Mouse (Mus musculus) limb, embryonic 10.5 days (tissue): ENCODE data around the gene Olfm4. TPM values are rescaled to one million over a fixed set of nuclear protein-coding genes. Genes with fewer than 3 reads are reported as not detected.

Source experiments
- DNase-seq: peaks from one replicate; pipeline ENCODE4 v3.0.0-alpha.2; 2017; ENCODE audit warnings: low spot score
- H3K27ac ChIP-seq: fragments of 300-500 bp; sonication (generic); 2 replicates; pipeline ENCODE4 v1.5.1; 2016; ENCODE audit warnings: mild to moderate bottlenecking
- H3K27me3 ChIP-seq: fragments of 300-500 bp; sonication (generic); 2 replicates; pipeline ENCODE4 v1.6.1; 2016; ENCODE audit warnings: low read depth, mild to moderate bottlenecking; ENCODE audit not compliant: poor library complexity, severe bottlenecking
- H3K36me3 ChIP-seq: fragments of 300-500 bp; sonication (generic); 2 replicates; pipeline ENCODE4 v1.6.1; 2016; ENCODE audit warnings: mild to moderate bottlenecking, moderate library complexity
- H3K4me1 ChIP-seq: fragments of 300-500 bp; sonication (generic); 2 replicates; pipeline ENCODE4 v1.6.1; 2016
- H3K4me3 ChIP-seq: fragments of 300-500 bp; sonication (generic); 2 replicates; pipeline ENCODE4 v1.5.1; 2016; ENCODE audit warnings: mild to moderate bottlenecking, moderate library complexity
- H3K9me3 ChIP-seq: fragments of 300-500 bp; sonication (generic); replicated peaks from 2 replicates; pipeline ENCODE4 v1.6.1; 2016; ENCODE audit warnings: mild to moderate bottlenecking
- WGBS: fragments of 180-500 bp; shearing (Covaris S2); methylation state at CpG from one replicate; pipeline ENCODE4 v1.1.7; 2016; 5-methylcytosine and 5-hydroxymethylcytosine counted together
- polyA plus RNA-seq: library from polyadenylated mRNA; unstranded; fragments of >200 nt; fragmentation: Nextera tagmentation; extraction: Ambion mirVana; gene quantifications from 2 replicates; pipeline ENCODE4 v1.2.1, GENCODE M21; 2016

Gene Olfm4
- polyA plus RNA-seq, 1 experiment from 2014 or later = 0.16 TPM

DNA sequence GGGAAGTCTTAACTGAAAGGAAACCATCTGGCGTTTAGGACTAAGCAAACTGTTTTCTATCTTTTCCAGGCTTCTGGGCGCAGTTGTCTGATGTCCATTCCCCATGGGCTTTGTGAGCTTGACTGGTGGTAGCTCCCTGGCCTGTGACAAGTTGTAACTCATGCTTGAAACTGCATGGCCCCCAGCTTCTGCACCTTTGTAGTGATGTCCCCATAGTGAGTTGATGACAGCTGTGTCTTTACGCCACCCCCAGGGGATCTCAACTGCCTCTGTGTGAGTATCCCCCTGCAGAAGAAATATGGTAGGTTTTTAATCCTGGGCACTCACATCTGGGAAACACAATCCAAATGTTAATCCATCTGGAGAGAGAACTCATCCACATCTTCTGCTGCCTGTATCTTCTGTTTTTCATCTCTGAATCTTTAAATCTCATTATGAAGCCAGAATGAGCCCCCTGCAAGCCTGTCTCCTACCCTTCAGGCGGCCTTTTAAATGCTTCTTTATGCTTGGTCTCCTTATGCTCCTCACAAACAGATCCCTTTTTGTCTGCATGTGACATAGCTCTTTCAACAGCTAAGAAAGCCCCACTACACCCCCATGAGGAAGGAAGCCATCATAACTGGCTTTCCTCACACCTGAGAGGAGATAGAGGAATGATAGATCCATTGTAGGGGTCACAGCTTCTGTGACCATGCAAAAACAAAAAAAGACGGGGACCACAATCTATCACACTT is 63.7 kb downstream of the Olfm4 start:
- 55% methylated on average over 5 of the region's 5 CpGs for WGBS
- no peak for DNase-seq
- Histone ChIP-seq H3K4me1 (peaks cover 8% of the 10 kb centered on the region), H3K27me3 (no peaks in the 10 kb centered on the region), H3K9me3 (no peaks in the 10 kb centered on the region), H3K4me3 (no peak overlapping the region), H3K27ac (no peak overlapping the region), H3K36me3 (no peaks in the 10 kb centered on the region)

DNA sequence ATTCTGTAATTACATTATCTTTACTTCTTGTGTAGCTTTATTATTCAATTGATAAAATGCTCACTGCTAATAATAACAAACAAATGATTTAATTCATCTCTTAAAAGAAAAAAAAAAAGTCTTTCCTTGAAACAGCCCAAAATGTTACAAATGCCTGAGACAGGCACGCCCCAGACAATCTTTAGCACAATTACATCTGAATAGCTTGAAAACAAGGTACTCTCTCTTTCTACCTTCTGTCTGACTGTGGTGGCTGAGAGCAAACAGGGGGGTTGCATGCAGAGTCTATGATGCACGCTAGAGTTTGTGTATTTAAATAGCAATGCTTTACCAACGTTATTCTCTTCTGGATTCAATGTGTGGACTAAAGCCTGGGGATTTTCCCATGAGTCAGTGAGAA is 71.8 kb downstream of the Olfm4 start:
- Histone ChIP-seq H3K4me3 (no peak overlapping the region), H3K36me3 (no peaks in the 10 kb centered on the region), H3K27me3 (no peaks in the 10 kb centered on the region), H3K4me1 (no peaks in the 10 kb centered on the region; the same call in 1 of the 2 replicates), H3K9me3 (no peaks in the 10 kb centered on the region), H3K27ac (no peak overlapping the region)
- no peak for DNase-seq
- 78% methylated on average over 3 of the region's 3 CpGs for WGBS

DNA sequence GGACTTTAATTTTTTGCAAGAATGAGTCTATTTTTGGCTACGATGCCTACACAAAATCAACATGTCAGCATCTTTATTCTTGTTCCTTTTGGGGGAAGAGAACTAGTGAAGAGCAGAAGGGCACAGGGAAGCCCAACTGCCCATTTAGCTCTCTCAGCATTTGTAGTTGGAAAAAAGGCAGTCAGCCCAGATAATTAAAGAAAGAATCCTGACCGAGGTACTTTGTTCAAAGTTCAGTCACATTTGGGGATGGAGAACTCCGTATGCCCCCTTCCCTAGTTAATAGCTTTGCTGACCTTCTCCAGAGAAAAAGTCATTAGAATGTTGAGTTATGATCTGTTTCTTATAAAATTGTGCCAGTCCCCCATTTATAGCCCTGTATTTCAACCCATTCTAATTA is 77.8 kb downstream of the Olfm4 start:
- WGBS = 51% methylated on average over 3 of the region's 3 CpGs
- Histone ChIP-seq H3K36me3 (no peaks in the 10 kb centered on the region), H3K4me3 (no peak overlapping the region), H3K9me3 (no peaks in the 10 kb centered on the region), H3K4me1 (peaks cover 10% of the 10 kb centered on the region), H3K27ac (no peak overlapping the region), H3K27me3 (no peaks in the 10 kb centered on the region)
- DNase-seq = no peak

DNA sequence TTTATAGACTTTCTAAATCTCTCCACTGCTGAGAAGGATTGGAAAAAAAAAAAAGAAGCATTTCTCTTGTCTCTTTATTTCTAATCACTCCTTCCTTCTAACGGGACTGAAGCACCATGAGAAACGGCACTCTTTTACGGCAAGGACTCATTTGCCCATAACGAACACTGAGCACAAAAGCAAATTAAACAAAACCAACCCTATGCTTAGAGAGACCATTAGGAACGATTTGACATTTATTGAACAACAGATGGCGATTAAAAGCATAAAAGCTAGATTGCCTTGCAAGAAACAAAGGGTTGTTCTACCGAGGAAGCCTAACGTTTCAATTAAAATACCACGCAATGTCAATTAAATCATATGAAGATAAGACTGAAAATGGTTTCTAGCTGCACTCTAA is 79.0 kb downstream of the Olfm4 start:
- Histone ChIP-seq H3K4me1 (peaks cover 10% of the 10 kb centered on the region), H3K27ac (no peak overlapping the region), H3K36me3 (no peaks in the 10 kb centered on the region), H3K4me3 (no peak overlapping the region), H3K27me3 (no peaks in the 10 kb centered on the region), H3K9me3 (no peaks in the 10 kb centered on the region)
- 55% methylated on average over 9 of the region's 9 CpGs for WGBS
- no peak for DNase-seq

DNA sequence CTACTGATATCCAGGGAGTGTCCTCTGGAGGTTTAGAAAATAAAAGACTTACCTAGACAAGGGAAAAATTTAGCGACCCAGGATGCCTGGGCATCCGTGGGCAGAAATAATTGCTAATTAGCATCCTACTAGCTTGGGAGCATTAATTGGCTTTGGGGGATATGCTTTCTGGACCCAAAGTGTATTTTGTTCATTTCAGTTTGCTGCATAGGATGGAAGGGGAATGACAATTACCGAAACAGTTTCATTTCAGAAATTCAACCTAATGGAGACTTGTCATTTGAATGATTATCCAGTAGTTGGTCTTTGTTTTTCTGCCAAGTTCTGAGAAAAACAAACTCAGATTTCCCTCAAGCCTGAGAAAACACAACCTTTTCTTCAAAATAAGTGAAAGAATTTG is 86.7 kb downstream of the Olfm4 start:
- Histone ChIP-seq H3K27ac (no peak overlapping the region), H3K4me3 (no peak overlapping the region), H3K36me3 (no peaks in the 10 kb centered on the region), H3K4me1 (no peaks in the 10 kb centered on the region), H3K27me3 (no peaks in the 10 kb centered on the region), H3K9me3 (no peaks in the 10 kb centered on the region)
- WGBS = 89% methylated on average over 3 of the region's 3 CpGs
- no peak for DNase-seq

Other genes starting within 250 kb of the Olfm4 start
- gene Pcdh8, start 212.8 kb upstream of the Olfm4 start, polyA plus RNA-seq = 0.93 and 3.4 TPM in 2 replicates